Mouse (Mus musculus): ENCODE results near the gene Gm44805. TPM values are rescaled to one million over a fixed set of nuclear protein-coding genes. Genes with fewer than 3 reads are reported as not detected.
A peak's percentile ranks its signal among the peaks of the same experiment; 100 is the strongest.

The Gm44805 gene
- polyA plus RNA-seq, 1 experiment from 2014 or later = not detected

DNA sequence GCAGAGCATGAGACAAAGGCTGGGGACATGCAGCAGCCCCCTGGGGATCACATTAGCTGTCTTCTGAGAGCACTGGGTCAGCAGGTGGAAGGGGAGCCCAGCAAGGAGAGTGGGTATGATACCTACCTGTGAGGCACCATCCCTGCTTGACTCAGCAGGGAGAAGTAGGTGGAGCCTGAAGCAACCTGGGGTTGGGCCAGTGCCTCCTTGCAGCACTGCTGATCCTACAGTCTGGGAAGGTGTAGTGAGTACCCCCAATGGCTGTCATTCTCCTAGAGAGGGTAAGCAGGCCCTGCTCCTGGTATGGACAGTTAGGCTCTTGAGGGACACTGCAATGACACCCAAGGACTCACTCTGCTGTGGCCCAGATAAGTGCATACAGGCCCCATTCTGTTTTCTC lies 48.9 kb downstream of the Gm44805 start:
- Histone ChIP-seq H3K27me3 (replicated peaks; ENCODE audit: low read depth, poor library complexity, severe bottlenecking) (no peaks in the 10 kb centered on the region), H3K36me3 (replicated peaks) (peaks cover 56% of the 10 kb centered on the region), H3K9me3 (no peaks in the 10 kb centered on the region), H3K4me3 (no peak overlapping the region; the same call in 1 of the 2 replicates), H3K4me1 (peaks cover 15% of the 10 kb centered on the region), H3K27ac (replicated peaks) (no peak overlapping the region)
- DNase-seq (ENCODE audit: low spot score) = no peak

GRCm38 (mm10) chr7:19629361-19629734 lies 51.9 kb downstream of the Gm44805 start, which contains the start of gene Relb:
Relb (minus strand) TSS chr7:19629438.
- H3K9me3 ChIP-seq = no peaks in the 10 kb centered on the region
- peak; percentile 93 for DNase-seq (ENCODE audit: low spot score)
- H3K4me3 ChIP-seq = peak within 1 kb of the TSS; percentile 78
- under 1% methylated on average over 41 of the region's 41 CpGs for WGBS
- H3K27me3 ChIP-seq (replicated peaks; ENCODE audit: low read depth, poor library complexity, severe bottlenecking) = no peaks in the 10 kb centered on the region
- H3K4me1 ChIP-seq = peaks cover 15% of the 10 kb centered on the region
- peak within 1 kb of the TSS; percentile 75 for H3K27ac ChIP-seq (replicated peaks)
- H3K36me3 ChIP-seq (replicated peaks) = peaks cover 27% of the 10 kb centered on the region

GRCm38 (mm10) chr7:19628536-19629360 lies 52.5 kb downstream of the Gm44805 start:
- WGBS = 2% methylated on average over 57 of the region's 57 CpGs

DNA sequence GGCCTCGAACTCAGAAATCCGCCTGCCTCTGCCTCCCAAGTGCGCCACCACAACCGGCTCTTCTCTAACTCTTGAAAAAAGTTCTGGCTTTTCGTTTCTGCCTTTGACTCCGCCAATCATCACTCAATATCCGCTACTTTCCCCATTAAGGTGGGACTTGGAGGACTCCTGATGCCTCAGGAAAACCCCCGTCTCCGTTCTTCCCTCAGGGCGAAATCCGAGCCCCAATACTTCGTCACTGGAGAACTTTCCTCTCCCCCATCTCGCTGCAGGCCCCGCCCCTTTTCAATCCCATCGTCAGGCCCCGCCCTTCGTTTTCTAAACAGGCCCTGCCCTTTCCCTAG lies 53.1 kb downstream of the Gm44805 start:
- no peak for DNase-seq (ENCODE audit: low spot score)
- no peaks in the 10 kb centered on the region for H3K9me3 ChIP-seq
- peaks cover 15% of the 10 kb centered on the region for H3K4me1 ChIP-seq
- H3K27ac ChIP-seq (replicated peaks) = peak overlapping the region; percentile 74; the same call in 1 of the 2 replicates
- no peaks in the 10 kb centered on the region for H3K27me3 ChIP-seq (replicated peaks; ENCODE audit: low read depth, poor library complexity, severe bottlenecking)
- peak overlapping the region; percentile 78 for H3K4me3 ChIP-seq
- peaks cover 15% of the 10 kb centered on the region for H3K36me3 ChIP-seq (replicated peaks)
- 15% methylated on average over 17 of the region's 17 CpGs for WGBS

More at GRCm38 (mm10) chr7:19628536-19629360, 52.5 kb downstream of the Gm44805 start:
- Histone ChIP-seq H3K4me3 (peak overlapping the region; percentile 78), H3K9me3 (no peaks in the 10 kb centered on the region), H3K4me1 (peaks cover 15% of the 10 kb centered on the region), H3K27ac (replicated peaks) (peak overlapping the region; percentile 75), H3K27me3 (replicated peaks; ENCODE audit: low read depth, poor library complexity, severe bottlenecking) (no peaks in the 10 kb centered on the region), H3K36me3 (replicated peaks) (peaks cover 21% of the 10 kb centered on the region)
- DNase-seq (ENCODE audit: low spot score) = peak; percentile 94

DNA sequence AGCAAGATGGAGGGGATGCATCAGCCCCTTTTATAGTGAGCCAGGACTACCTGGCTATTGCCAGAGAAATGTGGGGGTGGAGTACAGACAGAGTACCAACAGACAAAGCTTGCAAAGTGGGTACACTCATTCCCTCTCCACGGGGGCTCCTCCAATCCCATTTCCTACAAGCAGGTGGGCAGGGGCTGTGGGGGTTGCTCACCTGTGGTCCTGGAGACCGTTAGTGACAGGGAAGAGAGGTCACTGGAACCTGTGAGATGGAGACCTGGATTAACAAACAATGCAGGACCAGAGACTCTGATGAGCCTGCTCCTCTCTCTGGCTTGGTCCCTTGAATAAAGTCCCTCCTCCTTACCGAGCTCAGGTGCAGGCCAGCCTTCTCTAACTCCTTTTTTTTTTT lies 53.5 kb downstream of the Gm44805 start:
- peak overlapping the region; percentile 78 for H3K4me3 ChIP-seq

DNA sequence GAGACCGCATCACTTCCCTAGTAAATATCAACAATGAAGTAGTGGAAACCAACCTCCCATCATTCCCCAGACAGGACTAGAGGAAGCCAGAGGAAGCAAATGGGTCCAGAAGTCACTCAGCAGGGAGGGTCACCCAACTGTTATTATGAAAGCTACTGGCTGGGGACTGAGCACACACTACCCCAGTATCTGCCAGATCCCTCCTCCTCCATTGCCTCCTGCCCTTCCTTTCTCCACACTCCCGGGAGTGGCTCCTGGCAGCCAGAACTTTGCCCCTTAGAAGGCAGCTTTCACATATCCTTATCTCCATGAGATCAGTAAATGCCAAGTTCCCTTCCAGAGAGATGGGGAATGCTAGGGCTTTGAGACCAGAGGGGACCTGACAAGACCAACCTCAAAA lies 57.8 kb downstream of the Gm44805 start:
- H3K27ac ChIP-seq (replicated peaks) = no peak overlapping the region
- no peaks in the 10 kb centered on the region for H3K9me3 ChIP-seq
- no peak overlapping the region for H3K4me3 ChIP-seq
- peaks cover 10% of the 10 kb centered on the region for H3K4me1 ChIP-seq
- WGBS = 72% methylated on average over 2 of the region's 2 CpGs
- H3K27me3 ChIP-seq (replicated peaks; ENCODE audit: low read depth, poor library complexity, severe bottlenecking) = peaks cover 24% of the 10 kb centered on the region
- H3K36me3 ChIP-seq (replicated peaks) = no peaks in the 10 kb centered on the region
- DNase-seq (ENCODE audit: low spot score) = no peak

More for the DNA sequence above, 53.5 kb downstream of the Gm44805 start:
- H3K27ac ChIP-seq (replicated peaks) = no peak overlapping the region
- no peaks in the 10 kb centered on the region for H3K9me3 ChIP-seq
- WGBS = 64% methylated on average over 3 of the region's 3 CpGs
- H3K4me1 ChIP-seq = peaks cover 15% of the 10 kb centered on the region
- H3K36me3 ChIP-seq (replicated peaks) = peaks cover 11% of the 10 kb centered on the region
- DNase-seq (ENCODE audit: low spot score) = no peak
- H3K27me3 ChIP-seq (replicated peaks; ENCODE audit: low read depth, poor library complexity, severe bottlenecking) = no peaks in the 10 kb centered on the region

DNA sequence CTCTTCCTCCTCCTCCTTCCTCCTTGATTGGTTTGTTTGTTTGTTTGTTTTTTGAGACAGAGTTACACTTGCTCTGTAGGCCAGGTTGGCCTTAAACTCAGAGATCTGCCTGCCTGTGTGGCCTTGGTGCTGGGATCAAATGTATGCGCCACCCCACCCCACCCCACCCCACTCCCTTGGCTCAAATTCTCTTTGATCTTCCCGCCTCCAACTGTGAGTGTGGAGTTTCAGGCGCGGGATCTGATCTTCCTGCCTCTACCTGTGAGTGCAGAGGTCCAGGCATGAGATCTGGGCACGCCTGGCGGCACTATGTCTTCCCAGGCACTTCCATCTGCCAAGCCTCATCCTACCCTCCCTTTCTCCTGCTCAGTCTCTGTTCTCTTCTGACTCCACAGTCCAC lies 59.0 kb downstream of the Gm44805 start:
- H3K4me1 ChIP-seq = peaks cover 6% of the 10 kb centered on the region
- H3K27me3 ChIP-seq (replicated peaks; ENCODE audit: low read depth, poor library complexity, severe bottlenecking) = peaks cover 24% of the 10 kb centered on the region
- no peak for DNase-seq (ENCODE audit: low spot score)
- H3K36me3 ChIP-seq (replicated peaks) = no peaks in the 10 kb centered on the region
- no peak overlapping the region for H3K27ac ChIP-seq (replicated peaks)
- 40% methylated on average over 6 of the region's 6 CpGs for WGBS
- H3K4me3 ChIP-seq = no peak overlapping the region
- H3K9me3 ChIP-seq = no peaks in the 10 kb centered on the region

Other genes starting within 250 kb of the Gm44805 start
- 7.1 and 8.0 TPM in 2 replicates for gene Mark4, start 222.6 kb downstream of the Gm44805 start, polyA plus RNA-seq (2016; fragmentation: Nextera tagmentation; extraction: Ambion mirVana)
- gene Exoc3l2, start 218.1 kb downstream of the Gm44805 start, polyA plus RNA-seq (2016; fragmentation: Nextera tagmentation; extraction: Ambion mirVana) = 1.2 and 1.3 TPM in 2 replicates
- 1.9 TPM in 2 replicates for gene Bloc1s3, start 173.1 kb downstream of the Gm44805 start, polyA plus RNA-seq (2016; fragmentation: Nextera tagmentation; extraction: Ambion mirVana)
- gene Trappc6a, start 173.0 kb downstream of the Gm44805 start, polyA plus RNA-seq (2016; fragmentation: Nextera tagmentation; extraction: Ambion mirVana) = 72.6 and 73.9 TPM in 2 replicates
- 0.17 and 0.19 TPM in 2 replicates for gene Nkpd1, start 163.6 kb downstream of the Gm44805 start, polyA plus RNA-seq (2016; fragmentation: Nextera tagmentation; extraction: Ambion mirVana)
- gene Ppp1r37, start 118.3 kb downstream of the Gm44805 start, polyA plus RNA-seq (2016; fragmentation: Nextera tagmentation; extraction: Ambion mirVana) = 20.7 and 22.9 TPM in 2 replicates
- gene Zfp296, start 104.1 kb downstream of the Gm44805 start, polyA plus RNA-seq (2016; fragmentation: Nextera tagmentation; extraction: Ambion mirVana) = 0.41 and 0.44 TPM in 2 replicates
- gene Gemin7, start 103.8 kb downstream of the Gm44805 start, polyA plus RNA-seq (2016; fragmentation: Nextera tagmentation; extraction: Ambion mirVana) = 187 and 191 TPM in 2 replicates
- 58.0 and 58.9 TPM in 2 replicates for gene Clasrp, start 76.9 kb downstream of the Gm44805 start, polyA plus RNA-seq (2016; fragmentation: Nextera tagmentation; extraction: Ambion mirVana)
- gene Relb, start 52.0 kb downstream of the Gm44805 start, polyA plus RNA-seq (2016; fragmentation: Nextera tagmentation; extraction: Ambion mirVana) = 3.5 and 4.2 TPM in 2 replicates
- gene Clptm1, start 16.4 kb downstream of the Gm44805 start, polyA plus RNA-seq (2016; fragmentation: Nextera tagmentation; extraction: Ambion mirVana) = 82.7 and 86.4 TPM in 2 replicates
- 0.29 and 0.47 TPM in 2 replicates for gene Apoc2, start 3.5 kb downstream of the Gm44805 start, polyA plus RNA-seq (2016; fragmentation: Nextera tagmentation; extraction: Ambion mirVana)
- 0.09 TPM in 1 of 2 replicates, not detected in the other for gene Apoc4, start 56 bp upstream of the Gm44805 start, polyA plus RNA-seq (2016; fragmentation: Nextera tagmentation; extraction: Ambion mirVana)
- gene Apoc1, start 11.2 kb upstream of the Gm44805 start, polyA plus RNA-seq (2016; fragmentation: Nextera tagmentation; extraction: Ambion mirVana) = 3.6 and 4.7 TPM in 2 replicates
- 135 and 168 TPM in 2 replicates for gene Apoe, start 17.8 kb upstream of the Gm44805 start, polyA plus RNA-seq (2016; fragmentation: Nextera tagmentation; extraction: Ambion mirVana)
- gene Tomm40, start 34.0 kb upstream of the Gm44805 start, polyA plus RNA-seq (2016; fragmentation: Nextera tagmentation; extraction: Ambion mirVana) = 216 and 221 TPM in 2 replicates
- gene Nectin2, start 69.1 kb upstream of the Gm44805 start, polyA plus RNA-seq (2016; fragmentation: Nextera tagmentation; extraction: Ambion mirVana) = 110 TPM in 2 replicates
- gene Bcam, start 89.6 kb upstream of the Gm44805 start, polyA plus RNA-seq (2016; fragmentation: Nextera tagmentation; extraction: Ambion mirVana) = 68.3 and 79.4 TPM in 2 replicates
- 1.9 and 2.9 TPM in 2 replicates for gene Cblc, start 115.4 kb upstream of the Gm44805 start, polyA plus RNA-seq (2016; fragmentation: Nextera tagmentation; extraction: Ambion mirVana)
- 1.7 TPM in 2 replicates for gene Bcl3, start 141.3 kb upstream of the Gm44805 start, polyA plus RNA-seq (2016; fragmentation: Nextera tagmentation; extraction: Ambion mirVana)
- not detected in 2 replicates for gene Gm19345, start 170.6 kb upstream of the Gm44805 start, polyA plus RNA-seq (2016; fragmentation: Nextera tagmentation; extraction: Ambion mirVana)
- gene Ceacam16, start 179.9 kb upstream of the Gm44805 start, polyA plus RNA-seq (2016; fragmentation: Nextera tagmentation; extraction: Ambion mirVana) = not detected in 2 replicates
- gene Ceacam19, start 206.5 kb upstream of the Gm44805 start, polyA plus RNA-seq (2016; fragmentation: Nextera tagmentation; extraction: Ambion mirVana) = not detected in 2 replicates
- 8.2 and 8.8 TPM in 2 replicates for gene Pvr, start 239.7 kb upstream of the Gm44805 start, polyA plus RNA-seq (2016; fragmentation: Nextera tagmentation; extraction: Ambion mirVana)